Comparison of ENCODE assay signal across 8 mouse cellular contexts in genomic region chr14:37097956-37098530, GRCm38 (mm10). TPM values are rescaled to one million over a fixed set of nuclear protein-coding genes. Genes with fewer than 3 reads are reported as not detected.
DNase-seq lines count a peak whose midpoint lies in the region; ATAC-seq and TF ChIP-seq lines count a peak whose summit lies in the region.

Cdhr1 (minus strand) TSS chr14:37098347.

- peak within 1 kb of the TSS; percentile 58 for H3K4me2 ChIP-seq in embryonic facial prominence, embryonic 14.5 days (ENCODE audit: low read depth, low read length)
- H3K4me2 ChIP-seq in intestine, embryonic 16.5 days (ENCODE audit: low read depth, low read length) = peak within 1 kb of the TSS; percentile 53
- no peak within 1 kb of the TSS for H3K4me2 ChIP-seq in liver, postnatal 0 days (ENCODE audit: low read depth, low read length)
- H3K4me2 ChIP-seq in stomach, embryonic 14.5 days (replicated peaks; ENCODE audit: low read depth, low read length) = peak within 1 kb of the TSS; percentile 34; the same call in 1 of the 2 replicates

- H3K27ac ChIP-seq in embryonic facial prominence, embryonic 14.5 days (replicated peaks; ENCODE audit: low read depth, low read length) = no peak within 1 kb of the TSS
- H3K27ac ChIP-seq in intestine, embryonic 16.5 days (ENCODE audit: low read length) = no peak within 1 kb of the TSS
- no peak within 1 kb of the TSS for H3K27ac ChIP-seq in liver, postnatal 0 days (ENCODE audit: low read depth)
- no peak within 1 kb of the TSS for H3K27ac ChIP-seq in stomach, embryonic 14.5 days (ENCODE audit: low read length)

- H3K9ac ChIP-seq in embryonic facial prominence, embryonic 14.5 days (ENCODE audit: low read depth, low read length) = peak within 1 kb of the TSS; percentile 48; the same call in 1 of the 2 replicates
- no peak within 1 kb of the TSS for H3K9ac ChIP-seq in intestine, embryonic 16.5 days (ENCODE audit: low read depth, low read length)
- no peak within 1 kb of the TSS for H3K9ac ChIP-seq in liver, postnatal 0 days (replicated peaks)
- H3K9ac ChIP-seq in stomach, embryonic 14.5 days (replicated peaks; ENCODE audit: low read depth, low read length) = no peak within 1 kb of the TSS

- no peaks in the 10 kb centered on the region for H3K36me3 ChIP-seq in embryonic facial prominence, embryonic 14.5 days (ENCODE audit: control insufficient read depth, insufficient read depth, low read length)
- H3K36me3 ChIP-seq in intestine, embryonic 16.5 days (ENCODE audit: control insufficient read depth, insufficient read depth, low read length) = no peaks in the 10 kb centered on the region
- H3K36me3 ChIP-seq in liver, postnatal 0 days (replicated peaks; ENCODE audit: insufficient read depth, low read length) = no peaks in the 10 kb centered on the region
- H3K36me3 ChIP-seq in stomach, embryonic 14.5 days (ENCODE audit: control insufficient read depth, insufficient read depth, low read length) = no peaks in the 10 kb centered on the region

- DNase-seq in frontal cortex, postnatal 10 days (ENCODE audit: low spot score in 2 of 2) = no peak
- peak; percentile 87 for DNase-seq in ES-CJ7 (ENCODE audit: low read depth, low spot score)
- peak; percentile 83 for DNase-seq in embryonic facial prominence, embryonic 14.5 days (ENCODE audit: low spot score)
- DNase-seq in liver, postnatal 0 days = peak; percentile 14
- no peak for DNase-seq in ovary, adult 18-20 months (ENCODE audit: low spot score)

- no peak for TF ChIP-seq CTCF in liver, postnatal 0 days (IDR thresholded peaks at IDR 0.05; ENCODE audit: low read depth)

- TF ChIP-seq EP300 in liver, postnatal 0 days (IDR thresholded peaks at IDR 0.05; ENCODE audit: low read depth) = no peak

- 0 out of 2 replicates have a peak, but pooled peaks cover 3% of the 10 kb centered on the region for H3K4me1 ChIP-seq in embryonic facial prominence, embryonic 14.5 days (ENCODE audit: control insufficient read depth, insufficient read depth, low read length)
- peaks cover 3% of the 10 kb centered on the region; the same call in 1 of the 2 replicates for H3K4me1 ChIP-seq in intestine, embryonic 16.5 days (ENCODE audit: control insufficient read depth, insufficient read depth, low read length)
- H3K4me1 ChIP-seq in liver, postnatal 0 days (ENCODE audit: insufficient read depth) = no peaks in the 10 kb centered on the region
- H3K4me1 ChIP-seq in stomach, embryonic 14.5 days (ENCODE audit: control insufficient read depth, insufficient read depth, low read length) = 0 out of 2 replicates have a peak, but pooled peaks cover 4% of the 10 kb centered on the region

- peak within 1 kb of the TSS; percentile 29 for H3K4me3 ChIP-seq in embryonic facial prominence, embryonic 14.5 days (ENCODE audit: low read depth, low read length)
- peak within 1 kb of the TSS; percentile 42 for H3K4me3 ChIP-seq in intestine, embryonic 16.5 days (ENCODE audit: low read length)
- H3K4me3 ChIP-seq in liver, postnatal 0 days (ENCODE audit: low read depth, low read length) = no peak within 1 kb of the TSS
- H3K4me3 ChIP-seq in stomach, embryonic 14.5 days (ENCODE audit: low read depth, low read length) = peak within 1 kb of the TSS; percentile 18

- H3K9me3 ChIP-seq in embryonic facial prominence, embryonic 14.5 days (ENCODE audit: control insufficient read depth, low read length) = no peaks in the 10 kb centered on the region
- no peaks in the 10 kb centered on the region for H3K9me3 ChIP-seq in intestine, embryonic 16.5 days (ENCODE audit: control insufficient read depth, low read length)
- H3K9me3 ChIP-seq in liver, postnatal 0 days (ENCODE audit: low read length) = no peaks in the 10 kb centered on the region
- H3K9me3 ChIP-seq in stomach, embryonic 14.5 days (ENCODE audit: control insufficient read depth, low read depth, low read length) = no peaks in the 10 kb centered on the region

- peaks cover 24% of the 10 kb centered on the region for H3K27me3 ChIP-seq in embryonic facial prominence, embryonic 14.5 days (replicated peaks; ENCODE audit: control insufficient read depth, insufficient read depth, low read length)
- peaks cover 8% of the 10 kb centered on the region; the same call in 1 of the 2 replicates for H3K27me3 ChIP-seq in intestine, embryonic 16.5 days (replicated peaks; ENCODE audit: control insufficient read depth, insufficient read depth, low read length)
- peaks cover 17% of the 10 kb centered on the region for H3K27me3 ChIP-seq in liver, postnatal 0 days (ENCODE audit: insufficient read depth, low read length)
- H3K27me3 ChIP-seq in stomach, embryonic 14.5 days (ENCODE audit: control insufficient read depth, insufficient read depth, low read length) = 0 out of 2 replicates have a peak, but pooled peaks cover 6% of the 10 kb centered on the region

- WGBS in embryonic facial prominence, embryonic 14.5 days = under 1% methylated on average over 25 of the region's 30 CpGs
- under 1% methylated on average over 30 of the region's 30 CpGs for WGBS in intestine, embryonic 16.5 days
- WGBS in liver, postnatal 0 days (ENCODE audit: insufficient replicate concordance) = 4% methylated on average over 25 of the region's 30 CpGs
- WGBS in stomach, embryonic 14.5 days = under 1% methylated on average over 30 of the region's 30 CpGs

- peak; percentile 62 for ATAC-seq in frontal cortex, adult (ENCODE audit: low TSS enrichment)
- peak; percentile 93 for ATAC-seq in embryonic facial prominence, embryonic 14.5 days (ENCODE audit: low read depth)
- peak; percentile 80 for ATAC-seq in intestine, embryonic 16.5 days
- ATAC-seq in liver, postnatal 0 days = no peak
- no peak for ATAC-seq in stomach, embryonic 14.5 days (ENCODE audit: insufficient number of reproducible peaks, insufficient read depth, low FRiP score, low read depth)

RNA-seq across cellular contexts. Expression of gene Cdhr1, which starts in this region (rescaled TPM):
- 3.0 TPM in 2 replicates for polyA plus RNA-seq in embryonic facial prominence, embryonic 14.5 days (2014; fragmentation: Nextera tagmentation; extraction: Ambion mirVana)
- 0.22 and 0.39 TPM in 2 replicates for polyA plus RNA-seq in intestine, embryonic 16.5 days (2015; fragmentation: Nextera tagmentation; extraction: Ambion mirVana)
- polyA plus RNA-seq in liver, postnatal 0 days (2015; fragmentation: Nextera tagmentation; extraction: Ambion mirVana) = not detected in 2 replicates
- 0.07 and 0.14 TPM in 2 replicates for polyA plus RNA-seq in stomach, embryonic 14.5 days (2014; fragmentation: Nextera tagmentation; extraction: Ambion mirVana)

Comparison
In these comparisons a context has a peak if more than half of its experiments do, and no peak if none do; other contexts are left out.
1. Peak in ATAC-seq, H3K4me3 ChIP-seq and H3K4me2 ChIP-seq in intestine, embryonic 16.5 days; RNA of the gene not detected or under 1 TPM.
2. Peak in DNase-seq in liver, postnatal 0 days; RNA of the gene not detected or under 1 TPM.
3. ATAC-seq: peak in frontal cortex, adult (single experiment) and embryonic facial prominence, embryonic 14.5 days (single experiment); none in liver, postnatal 0 days (single experiment) and stomach, embryonic 14.5 days (single experiment).
4. DNase-seq: peak in ES-CJ7 (single experiment) and embryonic facial prominence, embryonic 14.5 days (single experiment); none in frontal cortex, postnatal 10 days (0 of 2) and ovary, adult 18-20 months (single experiment).